Mouse (Mus musculus): ENCODE data around the gene Prx. TPM values are rescaled to one million over a fixed set of nuclear protein-coding genes. Genes with fewer than 3 reads are reported as not detected.

Prx gene
- polyA plus RNA-seq, 1 experiment: 5.3 TPM

DNA sequence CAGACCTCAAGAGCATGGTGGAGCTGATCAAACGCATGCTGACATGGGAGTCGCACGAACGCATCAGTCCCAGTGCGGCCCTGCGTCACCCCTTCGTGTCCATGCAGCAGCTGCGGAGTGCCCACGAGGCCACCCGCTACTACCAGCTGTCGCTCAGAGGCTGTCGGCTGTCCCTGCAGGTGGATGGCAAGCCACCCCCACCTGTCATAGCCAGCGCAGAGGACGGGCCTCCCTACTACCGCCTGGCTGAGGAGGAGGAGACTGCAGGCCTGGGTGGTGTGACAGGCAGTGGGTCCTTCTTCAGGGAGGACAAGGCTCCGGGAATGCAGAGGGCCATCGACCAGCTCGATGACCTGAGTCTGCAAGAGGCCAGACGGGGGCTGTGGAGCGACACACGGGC lies 29.9 kb downstream of the Prx start:
- Histone ChIP-seq H3ac (ENCODE audit: control insufficient read depth, insufficient read length, low read depth) (no peak overlapping the region), H3K79me3 (ENCODE audit: low read depth) (no peaks in the 10 kb centered on the region), H3K4me3 (ENCODE audit: insufficient read depth, poor library complexity, severe bottlenecking) (no peak overlapping the region), H3K79me2 (ENCODE audit: control insufficient read depth, insufficient read depth) (no peaks in the 10 kb centered on the region), H3K27me3 (ENCODE audit: control insufficient read depth, insufficient read depth, insufficient read length) (no peaks in the 10 kb centered on the region), H3K36me3 (ENCODE audit: control insufficient read depth, insufficient read depth) (no peaks in the 10 kb centered on the region)
- no peak for TF ChIP-seq CTCF (IDR thresholded peaks at IDR 0.05; ENCODE audit: control insufficient read depth, insufficient read depth, insufficient read length)
- TF ChIP-seq FOSL1 (IDR thresholded peaks at IDR 0.05; ENCODE audit: insufficient read depth, low read length, poor library complexity, severe bottlenecking): no peak
- no peak for TF ChIP-seq MYOG (IDR thresholded peaks at IDR 0.05; ENCODE audit: control insufficient read depth, extremely low read depth, insufficient read length)
- TF ChIP-seq USF1 (IDR thresholded peaks at IDR 0.05; ENCODE audit: low read depth): no peak
- TF ChIP-seq MYOD1 (IDR thresholded peaks at IDR 0.05; ENCODE audit: control insufficient read depth, insufficient read length, low read depth): no peak
- no peak for TF ChIP-seq MAX (IDR thresholded peaks at IDR 0.05)
- no peak for TF ChIP-seq CEBPB (IDR thresholded peaks at IDR 0.05; ENCODE audit: low read depth)

DNA sequence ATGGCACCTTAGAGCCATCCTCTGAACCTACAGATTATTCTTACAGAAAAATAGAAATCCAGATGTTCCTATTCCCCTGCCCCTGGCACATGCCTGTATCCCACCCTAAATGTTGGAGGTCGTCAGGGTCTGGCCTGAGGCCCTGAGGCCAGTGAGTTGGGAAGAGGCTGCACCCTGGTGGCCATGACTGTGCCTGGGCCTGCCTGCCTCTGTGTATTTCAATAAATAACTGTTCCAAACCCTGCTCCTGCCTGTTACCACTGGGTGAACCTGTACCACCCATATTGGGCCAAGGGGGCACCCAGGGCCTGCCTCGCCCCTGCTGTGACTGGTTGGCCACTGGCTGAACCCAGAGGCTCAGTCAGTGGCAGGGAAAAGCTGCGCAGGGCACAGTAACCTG lies 31.8 kb downstream of the Prx start:
- H3K79me2 ChIP-seq (ENCODE audit: control insufficient read depth, insufficient read depth): no peaks in the 10 kb centered on the region
- no peak for TF ChIP-seq MAX (IDR thresholded peaks at IDR 0.05)
- TF ChIP-seq USF1 (IDR thresholded peaks at IDR 0.05; ENCODE audit: low read depth): no peak
- no peak for TF ChIP-seq MYOD1 (IDR thresholded peaks at IDR 0.05; ENCODE audit: control insufficient read depth, insufficient read length, low read depth)
- no peak for TF ChIP-seq CTCF (IDR thresholded peaks at IDR 0.05; ENCODE audit: control insufficient read depth, insufficient read depth, insufficient read length)
- no peak for TF ChIP-seq FOSL1 (IDR thresholded peaks at IDR 0.05; ENCODE audit: insufficient read depth, low read length, poor library complexity, severe bottlenecking)
- no peaks in the 10 kb centered on the region for H3K36me3 ChIP-seq (ENCODE audit: control insufficient read depth, insufficient read depth)
- no peaks in the 10 kb centered on the region for H3K27me3 ChIP-seq (ENCODE audit: control insufficient read depth, insufficient read depth, insufficient read length)
- H3K4me3 ChIP-seq (ENCODE audit: insufficient read depth, poor library complexity, severe bottlenecking): no peak overlapping the region
- no peaks in the 10 kb centered on the region for H3K79me3 ChIP-seq (ENCODE audit: low read depth)
- H3ac ChIP-seq (ENCODE audit: control insufficient read depth, insufficient read length, low read depth): no peak overlapping the region

DNA sequence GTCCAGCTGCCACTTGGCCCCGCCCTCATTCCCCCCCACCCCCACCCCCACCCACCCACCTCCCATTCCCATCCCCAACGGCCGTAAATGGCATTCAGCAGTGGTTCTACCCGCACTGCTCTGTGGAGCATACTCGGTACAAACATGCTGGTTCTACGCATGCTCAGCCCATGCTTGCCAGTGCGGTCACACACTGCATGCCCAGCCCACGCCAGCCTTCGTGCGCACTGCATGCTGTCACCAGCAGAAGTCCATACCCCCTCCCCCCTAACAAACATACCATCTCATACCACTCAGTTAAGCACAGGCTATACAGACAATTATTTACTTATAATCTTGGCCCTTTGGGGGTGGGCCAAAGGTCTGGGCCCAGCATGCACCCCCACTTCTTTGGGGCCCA lies 32.6 kb downstream of the Prx start:
- no peaks in the 10 kb centered on the region for H3K36me3 ChIP-seq (ENCODE audit: control insufficient read depth, insufficient read depth)

DNA sequence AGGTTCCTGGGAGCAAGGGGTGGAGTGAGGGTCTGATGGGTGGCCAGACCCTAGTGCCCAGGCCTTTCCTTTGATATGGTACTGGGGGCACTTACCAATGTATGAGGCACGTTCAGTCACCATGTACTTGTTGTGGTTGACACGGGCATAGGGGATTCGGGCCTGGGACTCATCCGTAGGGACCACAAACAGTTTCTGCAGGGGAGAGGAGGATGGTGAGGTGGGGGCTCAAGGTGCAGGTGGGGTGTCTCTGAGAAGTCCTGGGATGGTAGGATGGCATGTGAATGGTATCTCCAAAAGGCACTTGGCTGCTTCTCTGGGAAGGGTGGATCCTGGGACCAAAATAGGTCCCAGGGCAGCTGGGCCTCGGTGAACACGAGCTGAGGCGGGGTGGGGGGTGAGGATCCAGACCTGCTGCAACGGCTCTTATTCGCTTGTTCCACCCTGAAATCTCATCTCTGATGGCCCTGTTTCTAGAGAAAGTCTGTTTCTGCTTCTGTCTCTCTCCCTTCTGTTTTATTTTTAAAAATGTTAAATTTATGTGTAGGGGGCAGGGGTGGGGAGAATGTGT lies 33.4 kb downstream of the Prx start:
- Histone ChIP-seq H3ac (ENCODE audit: control insufficient read depth, insufficient read length, low read depth) (no peak overlapping the region), H3K36me3 (ENCODE audit: control insufficient read depth, insufficient read depth) (no peaks in the 10 kb centered on the region), H3K79me3 (ENCODE audit: low read depth) (no peaks in the 10 kb centered on the region), H3K79me2 (ENCODE audit: control insufficient read depth, insufficient read depth) (no peaks in the 10 kb centered on the region), H3K4me3 (ENCODE audit: insufficient read depth, poor library complexity, severe bottlenecking) (no peak overlapping the region), H3K27me3 (ENCODE audit: control insufficient read depth, insufficient read depth, insufficient read length) (no peaks in the 10 kb centered on the region)
- TF ChIP-seq USF1 (IDR thresholded peaks at IDR 0.05; ENCODE audit: low read depth): no peak
- no peak for TF ChIP-seq FOSL1 (IDR thresholded peaks at IDR 0.05; ENCODE audit: insufficient read depth, low read length, poor library complexity, severe bottlenecking)
- no peak for TF ChIP-seq MYOG (IDR thresholded peaks at IDR 0.05; ENCODE audit: control insufficient read depth, extremely low read depth, insufficient read length)
- no peak for TF ChIP-seq MAX (IDR thresholded peaks at IDR 0.05)
- no peak for TF ChIP-seq MYOD1 (IDR thresholded peaks at IDR 0.05; ENCODE audit: control insufficient read depth, insufficient read length, low read depth)
- TF ChIP-seq CTCF (IDR thresholded peaks at IDR 0.05; ENCODE audit: control insufficient read depth, insufficient read depth, insufficient read length): no peak
- TF ChIP-seq CEBPB (IDR thresholded peaks at IDR 0.05; ENCODE audit: low read depth): no peak

More for the DNA sequence above, 32.6 kb downstream of the Prx start:
- H3K27me3 ChIP-seq (ENCODE audit: control insufficient read depth, insufficient read depth, insufficient read length): no peaks in the 10 kb centered on the region
- H3K79me3 ChIP-seq (ENCODE audit: low read depth): no peaks in the 10 kb centered on the region
- H3K4me3 ChIP-seq (ENCODE audit: insufficient read depth, poor library complexity, severe bottlenecking): no peak overlapping the region
- H3K79me2 ChIP-seq (ENCODE audit: control insufficient read depth, insufficient read depth): no peaks in the 10 kb centered on the region
- no peak overlapping the region for H3ac ChIP-seq (ENCODE audit: control insufficient read depth, insufficient read length, low read depth)
- no peak for TF ChIP-seq MYOD1 (IDR thresholded peaks at IDR 0.05; ENCODE audit: control insufficient read depth, insufficient read length, low read depth)
- no peak for TF ChIP-seq FOSL1 (IDR thresholded peaks at IDR 0.05; ENCODE audit: insufficient read depth, low read length, poor library complexity, severe bottlenecking)
- TF ChIP-seq CEBPB (IDR thresholded peaks at IDR 0.05; ENCODE audit: low read depth): no peak
- TF ChIP-seq CTCF (IDR thresholded peaks at IDR 0.05; ENCODE audit: control insufficient read depth, insufficient read depth, insufficient read length): no peak
- TF ChIP-seq MYOG (IDR thresholded peaks at IDR 0.05; ENCODE audit: control insufficient read depth, extremely low read depth, insufficient read length): no peak
- TF ChIP-seq USF1 (IDR thresholded peaks at IDR 0.05; ENCODE audit: low read depth): no peak

DNA sequence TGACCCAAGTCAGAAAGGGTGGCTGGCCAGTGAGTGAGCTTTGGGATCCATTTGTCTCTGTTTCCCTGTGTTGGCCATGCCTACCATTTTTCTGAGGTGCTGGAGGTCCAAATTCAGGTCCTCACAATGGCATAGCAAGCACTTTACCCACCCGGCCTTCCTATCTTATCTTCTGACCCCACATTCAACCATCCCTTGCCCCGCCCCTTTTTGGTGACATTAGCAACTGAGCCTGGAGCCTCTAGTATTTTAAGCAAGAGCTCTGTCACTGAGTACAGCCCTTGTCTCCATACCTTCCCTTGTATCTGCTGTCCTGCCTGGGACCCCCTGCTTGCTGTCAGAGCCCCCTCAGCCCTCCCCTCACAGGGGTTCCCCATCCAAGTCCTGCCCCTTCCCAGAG lies 36.3 kb downstream of the Prx start:
- Histone ChIP-seq H3ac (ENCODE audit: control insufficient read depth, insufficient read length, low read depth) (no peak overlapping the region), H3K36me3 (ENCODE audit: control insufficient read depth, insufficient read depth) (no peaks in the 10 kb centered on the region), H3K27me3 (ENCODE audit: control insufficient read depth, insufficient read depth, insufficient read length) (no peaks in the 10 kb centered on the region), H3K4me3 (ENCODE audit: insufficient read depth, poor library complexity, severe bottlenecking) (no peak overlapping the region), H3K79me2 (ENCODE audit: control insufficient read depth, insufficient read depth) (no peaks in the 10 kb centered on the region), H3K79me3 (ENCODE audit: low read depth) (no peaks in the 10 kb centered on the region)
- TF ChIP-seq USF1 (IDR thresholded peaks at IDR 0.05; ENCODE audit: low read depth): no peak
- no peak for TF ChIP-seq MYOG (IDR thresholded peaks at IDR 0.05; ENCODE audit: control insufficient read depth, extremely low read depth, insufficient read length)
- no peak for TF ChIP-seq MAX (IDR thresholded peaks at IDR 0.05)
- no peak for TF ChIP-seq CTCF (IDR thresholded peaks at IDR 0.05; ENCODE audit: control insufficient read depth, insufficient read depth, insufficient read length)
- no peak for TF ChIP-seq MYOD1 (IDR thresholded peaks at IDR 0.05; ENCODE audit: control insufficient read depth, insufficient read length, low read depth)
- TF ChIP-seq CEBPB (IDR thresholded peaks at IDR 0.05; ENCODE audit: low read depth): no peak
- no peak for TF ChIP-seq FOSL1 (IDR thresholded peaks at IDR 0.05; ENCODE audit: insufficient read depth, low read length, poor library complexity, severe bottlenecking)

DNA sequence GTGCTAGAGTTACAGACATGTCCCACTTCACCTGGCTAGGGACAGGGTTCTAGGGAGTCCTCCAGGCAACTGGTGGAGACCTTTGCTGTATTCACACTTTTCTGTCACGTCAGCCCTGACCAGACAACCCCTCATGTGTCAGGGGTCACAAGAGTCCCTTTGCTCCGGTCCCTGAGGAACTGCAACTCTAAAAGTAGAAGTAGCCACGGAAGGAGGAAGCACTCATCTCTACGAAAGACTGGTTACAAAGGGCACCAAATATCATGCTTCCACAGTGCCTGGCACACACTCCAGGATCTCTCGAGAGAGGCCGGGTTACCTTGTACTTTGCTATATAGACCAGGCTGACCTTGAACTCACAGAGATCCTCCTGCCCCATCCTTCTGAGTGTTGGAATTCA lies 37.5 kb downstream of the Prx start:
- no peaks in the 10 kb centered on the region for H3K27me3 ChIP-seq (ENCODE audit: control insufficient read depth, insufficient read depth, insufficient read length)
- no peaks in the 10 kb centered on the region for H3K79me2 ChIP-seq (ENCODE audit: control insufficient read depth, insufficient read depth)
- TF ChIP-seq CTCF (IDR thresholded peaks at IDR 0.05; ENCODE audit: control insufficient read depth, insufficient read depth, insufficient read length): no peak
- TF ChIP-seq FOSL1 (IDR thresholded peaks at IDR 0.05; ENCODE audit: insufficient read depth, low read length, poor library complexity, severe bottlenecking): no peak
- TF ChIP-seq MAX (IDR thresholded peaks at IDR 0.05): no peak
- no peak for TF ChIP-seq USF1 (IDR thresholded peaks at IDR 0.05; ENCODE audit: low read depth)
- TF ChIP-seq CEBPB (IDR thresholded peaks at IDR 0.05; ENCODE audit: low read depth): no peak
- no peak for TF ChIP-seq MYOG (IDR thresholded peaks at IDR 0.05; ENCODE audit: control insufficient read depth, extremely low read depth, insufficient read length)
- TF ChIP-seq MYOD1 (IDR thresholded peaks at IDR 0.05; ENCODE audit: control insufficient read depth, insufficient read length, low read depth): no peak
- H3K36me3 ChIP-seq (ENCODE audit: control insufficient read depth, insufficient read depth): no peaks in the 10 kb centered on the region
- H3ac ChIP-seq (ENCODE audit: control insufficient read depth, insufficient read length, low read depth): no peak overlapping the region
- no peaks in the 10 kb centered on the region for H3K79me3 ChIP-seq (ENCODE audit: low read depth)
- no peak overlapping the region for H3K4me3 ChIP-seq (ENCODE audit: insufficient read depth, poor library complexity, severe bottlenecking)

Measured in C2C12 (cell line).